ENCODE assay signal across 28 mouse cellular contexts in genomic region chr15:90446076-90446475, GRCm38 (mm10).
"Had no signal": no experiment of that assay in that cellular context is flagged by ENCODE, and none has a peak within 500 bp of the region (broad histone marks: within the 10 kb centered on the region; RNA-seq: fewer than 3 reads in every experiment).

No protein-coding gene starts in this region.

- H3K4me3 ChIP-seq: embryonic facial prominence, embryonic 10.5 days; embryonic facial prominence, embryonic 12.5 days; embryonic facial prominence, embryonic 13.5 days; embryonic facial prominence, embryonic 15.5 days; erythroblast, embryonic 14.5 days; forebrain, embryonic 10.5 days; forebrain, embryonic 12.5 days; forebrain, embryonic 13.5 days; forebrain, embryonic 15.5 days; gastrocnemius, adult 2 months; heart, adult 2 months had no signal

- H3K27ac ChIP-seq: embryonic facial prominence, embryonic 10.5 days; embryonic facial prominence, embryonic 12.5 days; embryonic facial prominence, embryonic 13.5 days; embryonic facial prominence, embryonic 15.5 days; forebrain, embryonic 10.5 days; forebrain, embryonic 12.5 days; forebrain, embryonic 13.5 days; forebrain, embryonic 15.5 days; gastrocnemius, adult 2 months; heart, adult 2 months had no signal

- H3K36me3 ChIP-seq: embryonic facial prominence, embryonic 10.5 days; embryonic facial prominence, embryonic 12.5 days; embryonic facial prominence, embryonic 13.5 days; embryonic facial prominence, embryonic 15.5 days; forebrain, embryonic 10.5 days; forebrain, embryonic 12.5 days; forebrain, embryonic 15.5 days had no signal

- H3K4me1 ChIP-seq: embryonic facial prominence, embryonic 10.5 days; embryonic facial prominence, embryonic 12.5 days; embryonic facial prominence, embryonic 13.5 days; embryonic facial prominence, embryonic 15.5 days; forebrain, embryonic 10.5 days; forebrain, embryonic 12.5 days; forebrain, embryonic 13.5 days; forebrain, embryonic 15.5 days had no signal

- ATAC-seq: forebrain, embryonic 13.5 days; forebrain, embryonic 14.5 days; forebrain, embryonic 15.5 days; forebrain, embryonic 16.5 days; forebrain, postnatal 0 days had no signal

- H3K27me3 ChIP-seq: embryonic facial prominence, embryonic 12.5 days; embryonic facial prominence, embryonic 13.5 days; embryonic facial prominence, embryonic 15.5 days; forebrain, embryonic 12.5 days; forebrain, embryonic 13.5 days; forebrain, embryonic 15.5 days had no signal

- H3K9me3 ChIP-seq: embryonic facial prominence, embryonic 10.5 days; embryonic facial prominence, embryonic 12.5 days; embryonic facial prominence, embryonic 13.5 days; embryonic facial prominence, embryonic 15.5 days; forebrain, embryonic 10.5 days; forebrain, embryonic 12.5 days; forebrain, embryonic 13.5 days; forebrain, embryonic 15.5 days had no signal

- H3K9ac ChIP-seq: embryonic facial prominence, embryonic 12.5 days; embryonic facial prominence, embryonic 13.5 days; embryonic facial prominence, embryonic 15.5 days; forebrain, embryonic 12.5 days; forebrain, embryonic 13.5 days; forebrain, embryonic 15.5 days; forebrain, postnatal 0 days had no signal

- DNase-seq: cerebellum, adult 2 months; cerebellum, adult 8-10 months; cerebellum, adult 9-10 months; cerebellum, adult 9-11 months; cerebellum, postnatal 10 days; cerebellum, postnatal 14 days; cerebellum, postnatal 25 days; cerebellum, postnatal 36 days; embryo, embryonic 11 days; forebrain, postnatal 0 days; gastrocnemius, adult 2 months; gastrocnemius, postnatal 10 days; gastrocnemius, postnatal 14 days; gastrocnemius, postnatal 25 days; gastrocnemius, postnatal 36 days; heart, adult 18-20 months; heart, adult 2 months had no signal

- H3K4me2 ChIP-seq: embryonic facial prominence, embryonic 12.5 days; embryonic facial prominence, embryonic 13.5 days; embryonic facial prominence, embryonic 15.5 days; forebrain, embryonic 12.5 days; forebrain, embryonic 13.5 days; forebrain, embryonic 15.5 days had no signal
